In genomic region chr17:6614316-6614715, GRCm38 (mm10) we compare ENCODE assay signal across 11 mouse cellular contexts. TPM values are rescaled to one million over a fixed set of nuclear protein-coding genes. Genes with fewer than 3 reads are reported as not detected.
"Had no signal": no experiment of that assay in that cellular context is flagged by ENCODE, and none has a peak within 500 bp of the region (broad histone marks: within the 10 kb centered on the region; RNA-seq: fewer than 3 reads in every experiment).

No protein-coding gene starts in this region.

RNA-seq across cellular contexts. Expression of gene Sytl3, which starts 44.6 kb away (rescaled TPM):
- polyA plus RNA-seq: limb, embryonic 10.5 days; limb, embryonic 11.5 days; limb, embryonic 12.5 days; limb, embryonic 13.5 days; liver, adult 2 months; liver, embryonic 11.5 days; liver, embryonic 12.5 days; midbrain, embryonic 11.5 days; midbrain, embryonic 12.5 days; myocyte; neural tube, embryonic 11.5 days had no signal
